Mouse (Mus musculus): ENCODE results near the gene Hmgb1.

Gene Hmgb1

GRCm38 (mm10) chr5:149185806-149186205 is 1.5 kb upstream of the Hmgb1 start:
- DNase-seq (ENCODE audit: low spot score): no peak

GRCm38 (mm10) chr5:149184844-149185186 is 526 bp upstream of the Hmgb1 start:
- DNase-seq (ENCODE audit: low spot score): no peak

DNA sequence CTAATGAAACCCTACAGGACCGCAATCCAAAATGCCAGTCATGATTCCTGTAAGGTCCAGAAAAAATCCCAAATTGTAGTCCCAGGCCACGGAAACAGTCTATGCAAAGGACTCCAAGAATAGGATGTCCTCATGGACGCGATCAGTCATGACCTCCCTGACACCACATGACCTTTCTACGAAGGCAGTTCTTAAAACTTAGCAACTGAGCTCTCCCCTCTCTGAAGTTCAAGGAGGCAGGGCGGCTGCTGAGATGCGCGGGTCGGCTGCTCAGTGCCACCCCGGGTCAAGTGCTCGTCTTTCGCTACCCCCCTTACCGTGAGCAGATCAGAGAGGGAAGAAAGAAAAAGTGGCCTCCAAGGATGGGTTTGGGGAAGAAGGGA is 577 bp downstream of the Hmgb1 start:
- DNase-seq (ENCODE audit: low spot score): no peak

DNA sequence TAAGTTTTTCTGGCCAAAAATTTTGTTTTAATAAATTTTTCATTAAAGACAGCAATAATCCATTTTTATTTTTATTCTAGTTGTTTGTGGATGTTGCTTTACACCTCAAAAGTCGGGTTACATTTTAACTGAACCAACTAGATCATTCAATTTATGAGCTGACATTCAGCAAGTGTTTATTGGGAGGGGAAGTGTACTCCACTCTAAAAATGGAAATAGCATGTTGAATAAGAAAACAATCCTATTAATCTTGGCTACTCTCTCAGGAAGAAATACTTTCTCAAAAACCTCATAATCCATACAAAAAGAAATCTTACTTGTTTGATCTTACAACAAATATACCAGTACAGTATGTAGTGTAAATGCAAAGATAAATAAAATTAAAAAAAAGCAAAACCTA is 1.2 kb downstream of the Hmgb1 start:
- DNase-seq (ENCODE audit: low spot score): no peak

GRCm38 (mm10) chr5:149182186-149182870 is 2.0 kb downstream of the Hmgb1 start:
- DNase-seq (ENCODE audit: low spot score): no peak

DNA sequence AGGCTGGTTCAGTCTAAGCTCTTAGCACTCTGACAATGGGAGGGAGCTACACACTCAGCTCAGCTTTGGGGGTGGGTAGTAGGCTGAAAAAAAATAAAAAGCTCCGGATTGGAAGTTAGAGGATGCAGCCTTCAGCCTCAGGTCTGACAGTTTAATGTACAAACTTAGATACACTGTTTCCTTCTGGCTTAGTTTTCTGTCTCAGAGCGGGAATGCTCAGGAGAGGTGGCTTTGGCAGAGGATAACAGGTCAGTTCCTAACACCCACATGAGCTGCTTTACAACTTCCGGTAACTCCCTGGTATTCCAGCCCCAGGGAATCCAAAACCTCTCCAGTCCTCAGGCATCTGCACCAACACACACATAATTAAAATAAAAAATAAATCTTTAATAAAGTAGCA is 4.5 kb downstream of the Hmgb1 start:
- no peak for DNase-seq (ENCODE audit: low spot score)

DNA sequence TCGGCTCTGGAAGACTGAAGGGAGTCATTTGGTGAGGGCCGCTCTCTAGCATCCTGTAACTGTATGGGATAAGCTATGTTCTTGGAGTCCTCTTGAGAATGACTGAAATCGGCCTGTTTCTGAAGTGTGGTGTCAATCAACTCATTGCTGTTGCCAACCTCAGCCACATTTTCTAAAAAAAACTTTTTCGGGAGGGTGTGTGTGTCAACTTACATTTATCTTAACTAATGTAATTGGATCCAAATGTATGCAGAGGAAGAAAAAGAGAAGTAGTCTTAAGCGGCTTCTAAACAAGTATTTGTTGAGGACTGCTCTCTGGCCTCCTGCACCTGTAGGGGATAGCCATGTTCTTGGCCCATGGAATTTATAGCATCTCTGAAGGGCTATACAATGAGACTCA is 6.2 kb downstream of the Hmgb1 start:
- no peak for DNase-seq (ENCODE audit: low spot score)

- DNase-seq (ENCODE audit: low spot score): no peak
Observed at GRCm38 (mm10) chr5:149175736-149176135, 8.6 kb downstream of the Hmgb1 start.

DNA sequence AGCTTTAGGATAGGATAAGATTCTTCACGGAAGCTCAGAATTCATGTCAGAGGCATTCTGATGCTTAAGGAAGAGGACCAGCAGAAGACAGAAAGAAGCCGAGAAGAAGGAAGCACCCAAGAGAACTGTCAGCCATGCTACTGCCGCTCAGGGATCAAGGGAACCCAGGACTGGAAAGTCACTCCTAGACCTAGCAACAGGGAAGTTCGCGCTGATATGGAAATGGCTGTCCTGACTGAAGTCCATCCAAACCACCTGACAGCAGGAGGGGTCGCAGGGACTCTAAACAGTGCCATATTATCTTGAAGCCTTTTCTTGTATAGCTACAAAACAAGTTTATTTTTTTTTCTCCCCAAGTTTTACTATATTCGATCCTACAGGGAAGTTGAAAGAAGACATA is 9.8 kb downstream of the Hmgb1 start:
- DNase-seq (ENCODE audit: low spot score): peak; percentile 27

- no peak for DNase-seq (ENCODE audit: low spot score)
Observed at GRCm38 (mm10) chr5:149172246-149172645, 12.0 kb downstream of the Hmgb1 start.

DNA sequence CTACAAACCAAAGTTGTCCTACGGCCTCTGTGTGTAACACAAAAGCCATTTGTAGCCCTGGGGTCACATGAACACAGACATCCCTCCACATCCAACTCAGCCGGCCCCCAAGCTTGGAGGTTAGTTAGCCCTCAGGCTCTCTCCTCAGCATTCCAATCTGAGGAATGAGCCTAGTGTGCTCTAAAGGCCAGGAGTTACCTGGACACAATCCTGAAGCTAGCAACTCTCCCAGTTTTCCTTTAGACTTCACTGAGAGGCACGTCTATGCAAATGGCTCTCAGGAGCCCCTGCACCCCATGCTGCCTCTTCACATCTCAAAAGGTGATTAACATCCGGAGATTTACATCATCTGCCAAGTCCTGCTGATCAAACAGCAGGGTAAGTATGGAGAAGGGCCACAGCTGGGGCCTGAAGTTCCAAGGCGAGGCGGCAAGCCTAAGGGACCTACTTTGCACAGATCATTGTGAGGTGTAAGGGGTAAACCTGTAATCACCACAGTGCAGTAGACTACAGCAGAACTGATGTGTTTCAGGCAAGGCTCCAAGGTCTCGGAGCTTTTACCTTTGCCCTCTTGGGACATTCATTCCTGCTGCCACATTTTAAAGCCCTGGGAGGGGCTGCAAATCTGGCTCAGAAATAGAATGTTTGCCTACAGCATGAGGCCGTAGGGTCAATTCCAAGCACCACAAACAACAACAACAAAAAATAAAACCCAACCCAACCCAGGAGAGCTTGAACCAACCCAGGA is 13.3 kb downstream of the Hmgb1 start:
- peak; percentile 51 for DNase-seq (ENCODE audit: low spot score)

DNA sequence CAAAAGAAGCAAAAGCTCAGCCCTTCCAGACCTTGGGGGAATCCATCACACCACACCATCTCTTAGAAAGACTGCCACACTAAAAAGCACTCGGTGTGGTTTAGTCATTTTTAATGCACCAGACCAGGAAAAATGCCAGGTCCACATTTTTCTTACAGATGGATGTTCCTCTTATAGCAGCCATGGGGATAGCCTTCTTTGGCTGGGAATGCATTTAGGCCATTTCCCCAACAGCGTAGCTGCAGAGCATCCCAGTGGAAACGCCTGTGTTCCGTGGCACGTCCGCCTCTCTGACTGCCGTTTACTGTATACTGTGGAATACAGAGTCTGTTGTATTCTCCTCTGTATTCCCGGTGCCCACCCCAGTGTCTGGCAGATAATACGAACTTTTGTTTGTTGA is 15.5 kb downstream of the Hmgb1 start:
- no peak for DNase-seq (ENCODE audit: low spot score)

DNA sequence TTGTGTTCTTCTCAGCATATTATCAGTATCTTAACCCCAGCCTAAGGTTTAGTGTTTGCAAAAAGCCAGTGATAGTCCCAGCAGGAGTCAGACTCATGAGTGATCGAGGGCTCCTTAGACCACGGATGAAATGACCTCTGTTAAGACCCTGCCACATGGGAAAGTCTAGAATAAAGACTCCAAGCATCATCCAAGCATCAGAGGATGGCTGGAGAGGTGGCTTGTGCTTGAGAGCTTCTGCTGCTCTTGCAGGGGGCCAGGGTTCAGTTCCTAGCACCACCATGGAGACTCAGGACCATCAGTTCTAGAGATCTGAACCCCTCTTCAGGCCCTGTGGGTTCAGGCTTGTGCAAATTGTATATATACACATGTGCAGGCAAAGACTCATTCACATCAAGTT is 16.2 kb downstream of the Hmgb1 start:
- no peak for DNase-seq (ENCODE audit: low spot score)

GRCm38 (mm10) chr5:149166011-149166410 is 18.3 kb downstream of the Hmgb1 start:
- DNase-seq (ENCODE audit: low spot score): no peak

DNA sequence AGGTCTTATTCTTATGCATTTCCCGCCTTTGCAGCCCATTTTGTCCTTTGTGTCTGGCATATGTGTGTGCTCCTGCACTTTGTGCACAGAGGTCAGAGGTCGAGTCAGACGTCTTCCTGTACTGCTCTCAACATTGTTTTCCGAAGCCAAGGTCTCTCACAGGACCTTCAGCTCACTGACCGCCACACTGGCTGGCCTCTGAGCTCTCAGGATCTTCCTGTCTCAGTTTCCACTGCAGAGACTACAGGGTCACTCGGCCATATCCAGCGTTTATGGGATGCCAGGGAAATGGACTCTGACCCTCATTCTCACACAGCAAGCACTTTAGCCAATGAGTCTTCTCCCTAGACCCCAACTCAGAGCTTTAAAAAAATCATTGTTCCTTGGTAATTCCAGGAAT is 19.4 kb downstream of the Hmgb1 start:
- peak; percentile 84 for DNase-seq (ENCODE audit: low spot score)

- no peak for DNase-seq (ENCODE audit: low spot score)
Observed at GRCm38 (mm10) chr5:149162890-149163289, 21.4 kb downstream of the Hmgb1 start.

DNA sequence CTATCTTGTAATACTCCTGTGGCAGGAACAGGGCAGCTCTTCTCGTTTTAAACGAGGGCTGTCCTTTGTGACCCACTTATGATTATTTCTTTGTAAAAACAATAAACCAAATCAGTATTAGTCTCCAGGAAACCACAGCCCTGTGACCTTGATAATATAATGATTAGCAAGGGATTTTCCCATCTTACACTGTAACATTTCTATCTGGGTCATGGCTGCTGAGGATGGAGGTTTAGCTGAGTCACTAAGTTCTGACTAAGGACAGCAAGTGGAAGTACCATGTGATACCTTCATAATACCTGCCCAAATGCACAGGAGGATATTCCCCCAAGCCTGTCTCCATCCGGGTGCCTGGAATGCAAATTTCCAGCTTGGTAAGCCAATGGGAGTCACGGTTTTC is 23.8 kb downstream of the Hmgb1 start:
- DNase-seq (ENCODE audit: low spot score): no peak

- DNase-seq (ENCODE audit: low spot score): no peak
Observed at GRCm38 (mm10) chr5:149159021-149159420, 25.3 kb downstream of the Hmgb1 start.

- DNase-seq (ENCODE audit: low spot score): peak; percentile 37
Observed at GRCm38 (mm10) chr5:149156886-149157563, 27.3 kb downstream of the Hmgb1 start.

- DNase-seq (ENCODE audit: low spot score): no peak
Observed at GRCm38 (mm10) chr5:149152774-149153155, 31.5 kb downstream of the Hmgb1 start.

DNA sequence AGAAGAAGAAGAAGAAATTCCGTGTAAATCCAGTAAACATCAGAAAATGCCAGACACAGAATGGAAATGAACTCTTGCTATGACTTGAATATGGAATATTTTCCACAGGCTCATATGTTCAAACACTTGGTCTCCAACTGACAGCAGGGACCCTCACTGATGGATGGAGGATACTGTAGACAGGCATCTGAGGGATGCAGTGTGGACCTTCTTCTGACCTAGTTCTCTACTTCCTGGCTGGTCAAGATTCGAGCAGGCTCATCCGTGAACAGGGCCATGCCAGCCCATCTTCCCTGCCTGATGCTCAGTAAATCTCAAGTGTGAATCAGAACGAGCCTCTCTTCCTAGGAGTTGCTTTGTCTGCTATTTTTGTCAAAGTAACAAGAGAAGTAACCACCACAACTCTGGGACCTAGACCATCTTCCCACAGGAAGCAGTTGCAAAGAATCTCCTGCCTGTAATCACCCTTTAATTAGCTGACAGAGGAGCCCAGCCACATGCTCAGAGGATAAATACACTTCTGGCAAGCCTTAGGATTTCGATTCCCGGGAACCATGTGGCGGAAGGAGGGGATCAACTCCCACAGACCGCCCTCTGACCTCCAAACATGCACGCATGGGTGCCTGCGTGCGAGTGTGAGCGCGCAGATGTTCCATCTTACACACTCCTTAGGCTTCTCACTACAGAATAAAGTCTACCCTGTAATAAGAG is 32.1 kb downstream of the Hmgb1 start:
- DNase-seq (ENCODE audit: low spot score): no peak

- no peak for DNase-seq (ENCODE audit: low spot score)
Observed at GRCm38 (mm10) chr5:149150882-149151281, 33.4 kb downstream of the Hmgb1 start.

Measured in yolk sac, embryonic 10.5 days (tissue).